Mouse (Mus musculus) liver, embryonic 12.5 days (tissue): ENCODE measurements at regions not wholly inside any gene's neighbourhood (a gene's known extent, or its start where the extent isn't known, plus 50 kb on each side); places are given as distances from the start of the nearest gene placed in this dataset.
A peak's percentile ranks its signal among the peaks of the same experiment; 100 is the strongest.

Experiments
- ATAC-seq: fragments of 200-750 bp; cut with Nextera tagmentation; 2 replicates; pipeline ENCODE4 v1.8.0; 2017; ENCODE audit warnings: moderate number of reproducible peaks, mild to moderate bottlenecking, moderate library complexity
- H3K27ac ChIP-seq: fragments of 300-500 bp; sonication (generic); 2 replicates; pipeline ENCODE4 v1.5.1; 2016; ENCODE audit warnings: mild to moderate bottlenecking
- H3K27me3 ChIP-seq: fragments of 300-500 bp; sonication (generic); replicated peaks from 2 replicates; pipeline ENCODE4 v1.6.1; 2016; ENCODE audit warnings: mild to moderate bottlenecking, moderate library complexity
- H3K36me3 ChIP-seq: fragments of 300-500 bp; sonication (generic); 2 replicates; pipeline ENCODE4 v1.6.1; 2016; ENCODE audit warnings: mild to moderate bottlenecking, moderate library complexity
- H3K4me1 ChIP-seq: fragments of 300-500 bp; sonication (generic); 2 replicates; pipeline ENCODE4 v1.6.1; 2016
- H3K4me2 ChIP-seq: fragments of 300-500 bp; sonication (generic); 2 replicates; pipeline ENCODE4 v1.6.1; 2016; ENCODE audit warnings: mild to moderate bottlenecking, moderate library complexity
- H3K4me3 ChIP-seq: fragments of 300-500 bp; sonication (generic); 2 replicates; pipeline ENCODE4 v1.5.1; 2016; ENCODE audit warnings: mild to moderate bottlenecking, moderate library complexity
- H3K9ac ChIP-seq: fragments of 300-500 bp; sonication (generic); 2 replicates; pipeline ENCODE4 v1.6.1; 2016; ENCODE audit warnings: mild to moderate bottlenecking, moderate library complexity
- H3K9me3 ChIP-seq: fragments of 300-500 bp; sonication (generic); replicated peaks from 2 replicates; pipeline ENCODE4 v1.6.1; 2016; ENCODE audit warnings: mild to moderate bottlenecking, moderate library complexity
- WGBS: fragments of 180-500 bp; shearing (Covaris S2); methylation state at CpG from one replicate; pipeline ENCODE4 v1.1.7; 2016; ENCODE audit not compliant: insufficient replicate concordance; 5-methylcytosine and 5-hydroxymethylcytosine counted together

GRCm38 (mm10) chr1:76896152-76896864 is 618.6 kb downstream of the Epha4 start:
- Histone ChIP-seq H3K36me3 (no peaks in the 10 kb centered on the region), H3K4me1 (no peaks in the 10 kb centered on the region), H3K9me3 (no peaks in the 10 kb centered on the region), H3K4me2 (no peak overlapping the region), H3K4me3 (no peak overlapping the region), H3K9ac (no peak overlapping the region), H3K27me3 (no peaks in the 10 kb centered on the region), H3K27ac (no peak overlapping the region)
- 73% methylated on average over 17 of the region's 17 CpGs for WGBS
- no peak for ATAC-seq

GRCm38 (mm10) chr1:76897431-76897830 is 617.5 kb downstream of the Epha4 start:
- 64% methylated on average over 6 of the region's 7 CpGs for WGBS
- Histone ChIP-seq H3K4me2 (no peak overlapping the region), H3K4me1 (no peaks in the 10 kb centered on the region), H3K9me3 (no peaks in the 10 kb centered on the region), H3K27ac (no peak overlapping the region), H3K36me3 (no peaks in the 10 kb centered on the region), H3K27me3 (no peaks in the 10 kb centered on the region), H3K4me3 (no peak overlapping the region), H3K9ac (no peak overlapping the region)
- no peak for ATAC-seq

GRCm38 (mm10) chr1:76911472-76911871 is 603.4 kb downstream of the Epha4 start:
- Histone ChIP-seq H3K4me3 (no peak overlapping the region), H3K36me3 (no peaks in the 10 kb centered on the region), H3K4me1 (no peaks in the 10 kb centered on the region), H3K9ac (no peak overlapping the region), H3K9me3 (no peaks in the 10 kb centered on the region), H3K4me2 (no peak overlapping the region), H3K27me3 (no peaks in the 10 kb centered on the region), H3K27ac (no peak overlapping the region)
- 74% methylated on average over 3 of the region's 3 CpGs for WGBS
- ATAC-seq = no peak

- H3K9me3 ChIP-seq = no peaks in the 10 kb centered on the region
- no peak overlapping the region for H3K4me2 ChIP-seq
- ATAC-seq = peak; percentile 44; the same call in 1 of the 2 replicates
- H3K36me3 ChIP-seq = no peaks in the 10 kb centered on the region
- no peak overlapping the region for H3K27ac ChIP-seq
- no peak overlapping the region for H3K4me3 ChIP-seq
- no peak overlapping the region for H3K9ac ChIP-seq
- H3K27me3 ChIP-seq = no peaks in the 10 kb centered on the region
- 15% methylated on average over 2 of the region's 2 CpGs for WGBS
- H3K4me1 ChIP-seq = no peaks in the 10 kb centered on the region
Observed at GRCm38 (mm10) chr1:76919541-76919940, 595.3 kb downstream of the Epha4 start.

GRCm38 (mm10) chr1:76920634-76921033 is 594.3 kb downstream of the Epha4 start:
- Histone ChIP-seq H3K4me3 (no peak overlapping the region), H3K36me3 (no peaks in the 10 kb centered on the region), H3K27ac (no peak overlapping the region), H3K9ac (no peak overlapping the region), H3K4me2 (no peak overlapping the region), H3K9me3 (no peaks in the 10 kb centered on the region), H3K4me1 (no peaks in the 10 kb centered on the region), H3K27me3 (no peaks in the 10 kb centered on the region)
- no peak for ATAC-seq

- WGBS = 77% methylated on average over 5 of the region's 5 CpGs
- H3K4me1 ChIP-seq = no peaks in the 10 kb centered on the region
- no peak for ATAC-seq
- no peak overlapping the region for H3K4me2 ChIP-seq
- H3K27me3 ChIP-seq = no peaks in the 10 kb centered on the region
- H3K36me3 ChIP-seq = no peaks in the 10 kb centered on the region
- no peak overlapping the region for H3K4me3 ChIP-seq
- H3K9me3 ChIP-seq = no peaks in the 10 kb centered on the region
- H3K9ac ChIP-seq = no peak overlapping the region
- H3K27ac ChIP-seq = no peak overlapping the region
Observed at GRCm38 (mm10) chr1:76927041-76927440, 587.8 kb downstream of the Epha4 start.

GRCm38 (mm10) chr1:76928035-76928434 is 586.9 kb downstream of the Epha4 start:
- H3K9me3 ChIP-seq = no peaks in the 10 kb centered on the region
- H3K27me3 ChIP-seq = no peaks in the 10 kb centered on the region
- no peak overlapping the region for H3K4me3 ChIP-seq
- no peak for ATAC-seq
- H3K4me2 ChIP-seq = no peak overlapping the region
- 65% methylated on average over 2 of the region's 2 CpGs for WGBS
- H3K4me1 ChIP-seq = no peaks in the 10 kb centered on the region
- no peaks in the 10 kb centered on the region for H3K36me3 ChIP-seq
- H3K9ac ChIP-seq = no peak overlapping the region
- H3K27ac ChIP-seq = no peak overlapping the region

GRCm38 (mm10) chr1:76933460-76933859 is 581.4 kb downstream of the Epha4 start:
- H3K4me1 ChIP-seq = no peaks in the 10 kb centered on the region
- no peaks in the 10 kb centered on the region for H3K36me3 ChIP-seq
- no peak overlapping the region for H3K9ac ChIP-seq
- no peak overlapping the region for H3K4me2 ChIP-seq
- no peak overlapping the region for H3K4me3 ChIP-seq
- H3K27ac ChIP-seq = no peak overlapping the region
- H3K27me3 ChIP-seq = no peaks in the 10 kb centered on the region
- no peaks in the 10 kb centered on the region for H3K9me3 ChIP-seq
- 64% methylated on average over 4 of the region's 4 CpGs for WGBS
- no peak for ATAC-seq

- 44% methylated on average over 3 of the region's 3 CpGs for WGBS
- Histone ChIP-seq H3K9ac (no peak overlapping the region), H3K4me2 (no peak overlapping the region), H3K4me3 (no peak overlapping the region), H3K27me3 (no peaks in the 10 kb centered on the region), H3K36me3 (no peaks in the 10 kb centered on the region), H3K4me1 (no peaks in the 10 kb centered on the region), H3K9me3 (no peaks in the 10 kb centered on the region), H3K27ac (no peak overlapping the region)
- no peak for ATAC-seq
Observed at GRCm38 (mm10) chr1:76942730-76943129, 572.2 kb downstream of the Epha4 start.

GRCm38 (mm10) chr1:76944046-76944445 is 570.8 kb downstream of the Epha4 start:
- Histone ChIP-seq H3K36me3 (no peaks in the 10 kb centered on the region), H3K4me2 (no peak overlapping the region), H3K9ac (no peak overlapping the region), H3K4me3 (no peak overlapping the region), H3K27me3 (no peaks in the 10 kb centered on the region), H3K9me3 (no peaks in the 10 kb centered on the region), H3K27ac (no peak overlapping the region), H3K4me1 (no peaks in the 10 kb centered on the region)
- ATAC-seq = no peak
- 67% methylated on average over 4 of the region's 4 CpGs for WGBS

GRCm38 (mm10) chr1:76955031-76955430 is 559.9 kb downstream of the Epha4 start:
- H3K4me2 ChIP-seq = no peak overlapping the region
- H3K9me3 ChIP-seq = no peaks in the 10 kb centered on the region
- no peak for ATAC-seq

GRCm38 (mm10) chr1:76957411-76957810 is 557.5 kb downstream of the Epha4 start:
- no peak overlapping the region for H3K4me2 ChIP-seq
- no peak for ATAC-seq
- H3K4me3 ChIP-seq = no peak overlapping the region
- H3K9ac ChIP-seq = no peak overlapping the region
- H3K27me3 ChIP-seq = no peaks in the 10 kb centered on the region
- H3K9me3 ChIP-seq = no peaks in the 10 kb centered on the region
- 68% methylated on average over 5 of the region's 5 CpGs for WGBS
- H3K36me3 ChIP-seq = no peaks in the 10 kb centered on the region
- no peak overlapping the region for H3K27ac ChIP-seq
- H3K4me1 ChIP-seq = no peaks in the 10 kb centered on the region

More at GRCm38 (mm10) chr1:76955031-76955430, 559.9 kb downstream of the Epha4 start:
- no peaks in the 10 kb centered on the region for H3K4me1 ChIP-seq
- no peak overlapping the region for H3K27ac ChIP-seq
- H3K27me3 ChIP-seq = no peaks in the 10 kb centered on the region
- no peak overlapping the region for H3K9ac ChIP-seq
- no peak overlapping the region for H3K4me3 ChIP-seq
- no peaks in the 10 kb centered on the region for H3K36me3 ChIP-seq

- no peak for ATAC-seq
Observed at GRCm38 (mm10) chr1:76958706-76959105, 556.2 kb downstream of the Epha4 start.

More at GRCm38 (mm10) chr1:76958706-76959105, 556.2 kb downstream of the Epha4 start:
- WGBS = 33% methylated on average over 4 of the region's 4 CpGs
- no peaks in the 10 kb centered on the region for H3K9me3 ChIP-seq
- H3K27ac ChIP-seq = no peak overlapping the region
- no peak overlapping the region for H3K4me3 ChIP-seq
- H3K9ac ChIP-seq = no peak overlapping the region
- H3K27me3 ChIP-seq = no peaks in the 10 kb centered on the region
- H3K36me3 ChIP-seq = no peaks in the 10 kb centered on the region
- H3K4me2 ChIP-seq = no peak overlapping the region
- no peaks in the 10 kb centered on the region for H3K4me1 ChIP-seq
